Mouse (Mus musculus) lung, adult 2 months (tissue): ENCODE measurements around the gene Gnb4.

Experiments used
- CTCF ChIP-seq: fragments of 200-500 bp; IDR thresholded peaks from 2 replicates; pipeline ENCODE4 v1.5.1; 2011; ENCODE audit warnings: mild to moderate bottlenecking, low read length, control low read depth; ENCODE audit not compliant: insufficient read depth
- POLR2A ChIP-seq: fragments of 200-500 bp; IDR thresholded peaks from 2 replicates; pipeline ENCODE4 v1.6.1; 2011; ENCODE audit warnings: low read depth, mild to moderate bottlenecking, control low read depth, low read length, borderline replicate concordance; ENCODE audit errors: extremely low read depth

DNA sequence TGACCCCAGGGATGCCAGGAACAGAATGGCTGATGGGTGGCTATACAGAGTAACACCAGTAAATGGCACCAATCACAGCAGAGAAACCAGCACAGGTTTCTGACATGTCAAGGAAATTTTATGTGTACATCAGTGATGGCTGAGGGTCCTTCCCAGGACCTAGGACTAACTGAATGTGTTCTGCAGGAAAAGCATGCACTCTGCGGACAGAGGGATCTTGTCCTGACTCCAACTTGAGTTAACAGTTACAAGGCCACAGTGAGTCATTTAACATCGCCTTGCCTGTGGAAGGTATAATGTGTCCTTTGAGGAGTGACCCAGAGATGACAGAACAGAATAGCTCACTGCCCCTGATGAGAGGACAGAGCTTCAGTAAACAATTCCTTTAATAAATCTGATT is 1.6 kb downstream of the Gnb4 start:
- no peak for TF ChIP-seq POLR2A
- no peak for TF ChIP-seq CTCF
